Mouse (Mus musculus): ENCODE data around the gene Dido1. TPM values are rescaled to one million over a fixed set of nuclear protein-coding genes. Genes with fewer than 3 reads are reported as not detected.
A peak's percentile ranks its signal among the peaks of the same experiment; 100 is the strongest.

Gene Dido1
- polyA plus RNA-seq, 1 experiment from 2014 or later = 36.0 TPM

DNA sequence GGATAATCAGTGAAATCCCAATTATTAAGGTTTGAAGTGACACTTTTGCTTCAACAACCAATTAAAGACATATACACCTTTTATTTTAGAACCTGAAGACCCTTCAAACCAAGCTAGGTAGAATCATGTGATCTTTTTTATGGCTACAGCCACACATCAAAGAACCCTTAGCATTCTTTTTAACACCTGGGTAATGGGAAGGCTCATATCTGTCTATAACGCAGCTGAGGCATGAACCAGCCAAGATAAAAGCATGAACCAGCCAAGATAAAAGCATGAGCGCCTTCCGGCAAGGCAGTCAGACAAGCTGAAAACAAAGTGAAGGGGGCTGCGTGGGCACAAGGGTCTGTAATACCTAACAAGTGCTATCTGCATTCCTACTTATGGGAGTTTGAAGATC is 25.8 kb downstream of the Dido1 start:
- H3K36me3 ChIP-seq (ENCODE audit: insufficient read depth) = peaks cover 94% of the 10 kb centered on the region
- no peak for TF ChIP-seq CTCF (IDR thresholded peaks at IDR 0.05; ENCODE audit: low read depth)
- 88% methylated on average over 4 of the region's 4 CpGs for WGBS

DNA sequence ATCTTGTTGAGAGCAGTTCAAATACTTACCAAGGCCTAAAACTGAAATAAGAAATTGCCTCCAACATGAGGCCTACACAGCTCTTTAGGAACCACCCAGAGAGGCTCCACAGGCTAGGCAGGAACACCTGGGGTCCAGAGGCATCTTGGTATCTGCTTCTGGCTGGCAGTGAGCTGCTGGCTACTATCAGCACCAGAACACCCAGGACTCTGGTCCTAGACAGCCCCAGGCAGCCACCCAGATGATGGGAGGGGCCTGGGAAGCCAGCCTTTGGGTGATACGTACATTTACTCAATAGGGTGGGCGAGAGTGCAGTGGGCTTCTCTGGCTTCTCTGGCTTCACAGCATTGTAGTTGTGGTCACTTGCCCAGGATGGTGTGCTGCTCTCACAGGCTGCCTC is 26.3 kb downstream of the Dido1 start:
- no peak overlapping the region for H3K9ac ChIP-seq
- WGBS = 86% methylated on average over 2 of the region's 2 CpGs
- no peak for TF ChIP-seq CTCF (IDR thresholded peaks at IDR 0.05; ENCODE audit: low read depth)
- DNase-seq = no peak
- no peaks in the 10 kb centered on the region for H3K27me3 ChIP-seq (ENCODE audit: insufficient read depth, low read length)
- ATAC-seq (ENCODE audit: insufficient read depth) = no peak
- H3K9me3 ChIP-seq (ENCODE audit: low read depth, low read length) = no peaks in the 10 kb centered on the region
- no peak overlapping the region for H3K4me3 ChIP-seq (ENCODE audit: low read depth, low read length)
- H3K4me2 ChIP-seq = no peak overlapping the region
- no peaks in the 10 kb centered on the region for H3K4me1 ChIP-seq (ENCODE audit: insufficient read depth)
- peaks cover 89% of the 10 kb centered on the region for H3K36me3 ChIP-seq (ENCODE audit: insufficient read depth)
- H3K27ac ChIP-seq (ENCODE audit: low read depth) = no peak overlapping the region

More for the DNA sequence above, 25.8 kb downstream of the Dido1 start:
- no peaks in the 10 kb centered on the region for H3K9me3 ChIP-seq (ENCODE audit: low read depth, low read length)
- ATAC-seq (ENCODE audit: insufficient read depth) = no peak
- no peak overlapping the region for H3K9ac ChIP-seq
- no peak overlapping the region for H3K4me2 ChIP-seq
- H3K4me3 ChIP-seq (ENCODE audit: low read depth, low read length) = no peak overlapping the region
- no peak overlapping the region for H3K27ac ChIP-seq (ENCODE audit: low read depth)
- no peaks in the 10 kb centered on the region for H3K27me3 ChIP-seq (ENCODE audit: insufficient read depth, low read length)
- no peaks in the 10 kb centered on the region for H3K4me1 ChIP-seq (ENCODE audit: insufficient read depth)
- no peak for DNase-seq

DNA sequence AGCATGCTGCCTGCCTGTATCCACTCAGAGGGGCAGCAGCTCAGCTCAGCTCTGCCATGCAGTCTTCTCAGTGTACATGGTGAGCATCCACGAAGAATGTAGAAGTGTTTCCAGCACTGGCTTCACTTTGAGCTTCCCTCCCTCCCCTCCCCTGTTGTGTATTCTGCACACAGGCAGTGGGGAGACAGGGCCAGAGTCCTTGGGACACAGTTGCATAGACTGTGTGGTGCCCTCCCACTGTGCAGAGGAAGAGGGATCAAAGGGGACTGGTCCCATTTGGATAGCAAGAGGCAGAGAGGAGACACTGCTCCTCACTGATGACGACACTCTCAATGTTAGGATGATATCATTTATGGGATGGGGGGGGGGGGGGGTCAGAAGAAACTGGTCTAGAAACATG is 28.6 kb downstream of the Dido1 start:
- DNase-seq (no peak), ATAC-seq (ENCODE audit: insufficient read depth) (no peak)
- H3K9ac ChIP-seq = no peak overlapping the region
- H3K9me3 ChIP-seq (ENCODE audit: low read depth, low read length) = no peaks in the 10 kb centered on the region
- H3K4me3 ChIP-seq (ENCODE audit: low read depth, low read length) = no peak overlapping the region
- no peak overlapping the region for H3K27ac ChIP-seq (ENCODE audit: low read depth)
- peaks cover 66% of the 10 kb centered on the region for H3K36me3 ChIP-seq (ENCODE audit: insufficient read depth)
- WGBS = 58% methylated on average over 2 of the region's 2 CpGs
- no peak overlapping the region for H3K4me2 ChIP-seq
- H3K27me3 ChIP-seq (ENCODE audit: insufficient read depth, low read length) = no peaks in the 10 kb centered on the region
- no peak for TF ChIP-seq CTCF (IDR thresholded peaks at IDR 0.05; ENCODE audit: low read depth)
- H3K4me1 ChIP-seq (ENCODE audit: insufficient read depth) = no peaks in the 10 kb centered on the region

DNA sequence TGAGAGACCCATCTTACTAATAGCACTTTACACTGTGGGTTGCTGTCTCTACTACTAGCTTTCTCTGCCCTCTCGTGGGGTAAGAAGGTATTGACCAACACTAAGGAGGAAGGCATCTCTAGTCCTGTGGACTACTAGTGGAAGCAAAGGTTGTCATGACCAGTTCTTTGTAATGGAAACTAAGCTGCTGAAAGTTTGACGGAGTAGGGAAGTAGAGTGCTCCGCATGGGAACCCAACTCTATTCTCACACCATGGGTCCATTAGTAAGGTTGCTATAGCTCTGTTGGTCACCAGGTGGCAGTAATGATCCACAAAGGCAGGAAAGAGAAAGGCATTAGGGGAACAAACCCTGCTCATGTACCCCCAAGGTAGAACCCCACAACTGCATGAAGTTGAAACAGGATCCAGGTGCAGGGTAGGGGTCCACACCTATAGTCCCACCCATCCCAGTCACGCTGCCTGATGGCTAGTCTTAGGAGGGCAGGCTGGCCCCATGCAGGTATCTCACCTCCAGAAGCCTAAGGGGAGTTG is 31.1 kb downstream of the Dido1 start:
- DNase-seq = peak; percentile 79

DNA sequence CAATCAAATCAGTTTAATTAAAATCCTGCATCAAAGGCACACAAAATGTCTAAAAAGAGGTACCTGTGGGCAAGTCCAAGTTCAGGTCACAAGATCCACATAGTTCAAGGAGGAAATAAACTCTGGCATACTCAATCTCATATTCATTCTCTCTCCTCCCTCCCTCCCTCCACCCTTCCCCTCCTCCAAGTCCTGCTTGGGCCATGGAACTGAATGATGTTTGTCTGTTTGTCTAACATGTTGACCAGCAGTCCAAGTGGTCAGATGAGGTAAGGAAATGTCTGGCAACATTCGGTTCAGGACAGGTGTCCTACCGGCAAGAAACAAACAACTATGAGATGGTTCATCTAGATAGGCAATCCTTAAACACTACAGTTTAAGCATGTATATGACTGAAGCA is 33.1 kb downstream of the Dido1 start:
- Histone ChIP-seq H3K27me3 (ENCODE audit: insufficient read depth, low read length) (no peaks in the 10 kb centered on the region), H3K4me2 (no peak overlapping the region), H3K4me3 (ENCODE audit: low read depth, low read length) (no peak overlapping the region), H3K4me1 (ENCODE audit: insufficient read depth) (no peaks in the 10 kb centered on the region), H3K27ac (ENCODE audit: low read depth) (no peak overlapping the region), H3K36me3 (ENCODE audit: insufficient read depth) (peaks cover 57% of the 10 kb centered on the region), H3K9ac (no peak overlapping the region), H3K9me3 (ENCODE audit: low read depth, low read length) (no peaks in the 10 kb centered on the region)
- 74% methylated on average over 2 of the region's 2 CpGs for WGBS
- ATAC-seq (ENCODE audit: insufficient read depth) = no peak
- no peak for TF ChIP-seq CTCF (IDR thresholded peaks at IDR 0.05; ENCODE audit: low read depth)
- DNase-seq = no peak

More for the DNA sequence above, 31.1 kb downstream of the Dido1 start:
- Histone ChIP-seq H3K9me3 (ENCODE audit: low read depth, low read length) (no peaks in the 10 kb centered on the region), H3K36me3 (ENCODE audit: insufficient read depth) (peaks cover 57% of the 10 kb centered on the region), H3K4me3 (ENCODE audit: low read depth, low read length) (no peak overlapping the region), H3K9ac (no peak overlapping the region), H3K4me1 (ENCODE audit: insufficient read depth) (no peaks in the 10 kb centered on the region), H3K27ac (ENCODE audit: low read depth) (no peak overlapping the region), H3K27me3 (ENCODE audit: insufficient read depth, low read length) (no peaks in the 10 kb centered on the region), H3K4me2 (no peak overlapping the region)
- WGBS = 19% methylated on average over 4 of the region's 4 CpGs
- peak; percentile 79 for TF ChIP-seq CTCF (IDR thresholded peaks at IDR 0.05; ENCODE audit: low read depth)
- peak; percentile 72 for ATAC-seq (ENCODE audit: insufficient read depth)

DNA sequence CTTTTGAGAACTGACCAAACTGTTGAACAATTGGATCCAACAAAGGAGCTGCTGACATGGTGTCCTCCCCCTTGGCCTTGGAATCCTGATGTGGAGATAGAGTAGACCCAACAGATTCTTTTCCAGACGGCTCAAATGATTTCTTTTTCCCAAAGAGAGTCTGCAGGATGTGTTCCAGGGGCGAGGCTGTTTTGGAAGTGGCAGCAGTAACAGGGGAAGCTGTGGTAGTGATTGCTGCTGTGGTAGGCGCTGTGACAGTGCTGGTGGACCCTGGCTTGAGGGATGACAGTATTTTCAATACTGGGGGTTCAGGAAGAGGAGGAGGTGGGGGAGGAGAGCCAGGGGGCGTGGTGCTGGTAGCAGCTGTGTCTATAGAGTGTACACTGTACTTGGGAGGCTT is 47.8 kb downstream of the Dido1 start:
- ATAC-seq (ENCODE audit: insufficient read depth) (no peak), DNase-seq (no peak)
- no peak overlapping the region for H3K4me2 ChIP-seq
- H3K4me3 ChIP-seq (ENCODE audit: low read depth, low read length) = no peak overlapping the region
- H3K9ac ChIP-seq = no peak overlapping the region
- TF ChIP-seq CTCF (IDR thresholded peaks at IDR 0.05; ENCODE audit: low read depth) = no peak
- H3K27ac ChIP-seq (ENCODE audit: low read depth) = no peak overlapping the region
- no peaks in the 10 kb centered on the region for H3K27me3 ChIP-seq (ENCODE audit: insufficient read depth, low read length)
- WGBS = 81% methylated on average over 4 of the region's 4 CpGs
- no peaks in the 10 kb centered on the region for H3K4me1 ChIP-seq (ENCODE audit: insufficient read depth)
- H3K36me3 ChIP-seq (ENCODE audit: insufficient read depth) = peaks cover 55% of the 10 kb centered on the region
- H3K9me3 ChIP-seq (ENCODE audit: low read depth, low read length) = no peaks in the 10 kb centered on the region

DNA sequence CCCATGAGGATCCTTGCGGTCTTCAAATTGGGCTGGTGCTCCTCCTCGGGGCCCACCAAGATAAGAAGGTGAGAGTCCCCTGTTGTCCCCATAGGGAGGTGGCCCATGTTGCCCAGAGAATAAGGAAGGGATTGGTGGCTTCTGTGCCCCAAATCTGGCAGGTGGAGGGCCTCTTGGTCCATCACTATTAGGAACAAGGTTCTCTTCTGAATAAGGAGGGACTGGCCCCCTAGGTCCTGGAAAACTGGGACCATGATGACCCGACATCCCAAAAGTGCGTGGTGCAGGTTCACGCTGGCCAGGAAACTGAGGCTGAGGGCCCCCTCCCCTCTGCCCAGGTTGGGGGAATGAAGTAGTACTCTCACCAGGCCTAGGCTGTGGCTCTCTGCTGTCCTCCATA is 49.3 kb downstream of the Dido1 start:
- no peak for TF ChIP-seq CTCF (IDR thresholded peaks at IDR 0.05; ENCODE audit: low read depth)
- Histone ChIP-seq H3K9me3 (ENCODE audit: low read depth, low read length) (no peaks in the 10 kb centered on the region), H3K4me1 (ENCODE audit: insufficient read depth) (no peaks in the 10 kb centered on the region), H3K27me3 (ENCODE audit: insufficient read depth, low read length) (no peaks in the 10 kb centered on the region), H3K4me3 (ENCODE audit: low read depth, low read length) (no peak overlapping the region), H3K9ac (no peak overlapping the region), H3K27ac (ENCODE audit: low read depth) (no peak overlapping the region), H3K36me3 (ENCODE audit: insufficient read depth) (peaks cover 41% of the 10 kb centered on the region), H3K4me2 (no peak overlapping the region)
- ATAC-seq (ENCODE audit: insufficient read depth) (no peak), DNase-seq (no peak)
- 91% methylated on average over 5 of the region's 5 CpGs for WGBS
